Mouse (Mus musculus) ES-E14 (cell line): ENCODE measurements around the gene Glb1l.

Experiments
- CHD2 ChIP-seq: IDR thresholded peaks from 2 replicates; pipeline ENCODE4 v1.6.1; 2014; ENCODE audit warnings: mild to moderate bottlenecking, low read depth, low read length, inconsistent platforms
- ZC3H11A ChIP-seq: IDR thresholded peaks from 2 replicates; pipeline ENCODE4 v1.6.1; 2012; ENCODE audit warnings: low read depth, mild to moderate bottlenecking, inconsistent platforms, low read length, borderline replicate concordance
- ZNF384 ChIP-seq: IDR thresholded peaks from 2 replicates; pipeline ENCODE4 v1.6.1; 2012; ENCODE audit warnings: low read depth, low read length, inconsistent platforms

DNA sequence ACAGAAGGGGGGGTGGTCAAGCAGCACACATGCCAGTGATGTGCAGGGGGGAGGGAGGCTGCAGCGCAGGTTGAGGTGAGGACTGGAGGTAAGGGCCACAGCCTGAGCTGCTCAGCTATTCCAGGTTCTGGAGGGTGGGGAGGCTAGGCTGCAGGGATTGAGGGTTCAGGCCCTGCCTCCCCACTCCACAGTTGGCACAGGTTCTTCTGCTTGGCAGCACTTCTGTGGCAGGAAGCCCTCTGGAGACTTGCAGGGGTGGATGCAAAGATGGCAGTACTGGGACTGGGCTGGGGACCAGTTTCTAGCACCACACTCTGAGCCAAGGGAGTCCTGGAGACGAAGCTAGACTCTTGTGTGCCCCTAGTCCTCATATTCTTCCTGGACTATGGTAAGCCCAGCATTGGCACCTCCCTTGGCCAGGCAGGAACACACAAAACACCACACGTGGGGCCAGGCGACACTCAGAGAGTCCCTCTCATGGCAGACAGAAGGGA, 29.2 kb downstream of the Glb1l start:
- TF ChIP-seq ZNF384 (no peak), ZC3H11A (no peak), CHD2 (no peak)
